Mouse (Mus musculus): ENCODE measurements at regions not wholly inside any gene's neighbourhood (a gene's known extent, or its start where the extent isn't known, plus 50 kb on each side); places are given as distances from the start of the nearest gene placed in this dataset.

DNA sequence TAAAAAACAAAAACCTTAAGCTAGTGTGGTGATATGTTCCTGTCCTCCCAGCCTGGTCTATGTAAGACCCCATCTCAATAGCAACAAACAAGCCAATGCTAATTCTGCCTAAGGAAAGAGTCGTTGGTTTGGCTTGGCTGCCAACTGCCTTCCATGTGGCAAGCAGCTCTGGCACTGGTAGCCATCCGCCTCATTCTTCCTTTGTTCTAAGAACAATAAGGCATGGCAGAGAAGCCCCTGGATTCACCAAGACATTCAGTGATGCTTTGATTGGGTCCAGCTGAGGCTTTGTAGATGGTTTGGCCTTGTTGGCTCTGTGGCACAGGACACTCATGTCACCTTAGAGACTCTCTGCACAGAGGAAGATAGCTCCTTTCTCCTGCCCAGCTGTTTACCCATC lies 139.9 kb upstream of the Irx5 start:
- Histone ChIP-seq H3K4me1 (replicated peaks; ENCODE audit: control insufficient read depth, insufficient read depth, low read length) (no peaks in the 10 kb centered on the region), H3K4me3 (replicated peaks; ENCODE audit: low read length) (no peak overlapping the region), H3K36me3 (replicated peaks; ENCODE audit: control insufficient read depth, insufficient read depth) (no peaks in the 10 kb centered on the region), H3K4me2 (replicated peaks) (no peak overlapping the region), H3K27ac (no peak overlapping the region), H3K27me3 (ENCODE audit: control insufficient read depth, insufficient read depth, low read length) (no peaks in the 10 kb centered on the region), H3K9ac (no peak overlapping the region), H3K9me3 (ENCODE audit: control insufficient read depth, low read length) (no peaks in the 10 kb centered on the region)
- DNase-seq (ENCODE audit: low spot score) (no peak), ATAC-seq (ENCODE audit: low FRiP score) (no peak)
- 58% methylated on average over 2 of the region's 2 CpGs for WGBS

DNA sequence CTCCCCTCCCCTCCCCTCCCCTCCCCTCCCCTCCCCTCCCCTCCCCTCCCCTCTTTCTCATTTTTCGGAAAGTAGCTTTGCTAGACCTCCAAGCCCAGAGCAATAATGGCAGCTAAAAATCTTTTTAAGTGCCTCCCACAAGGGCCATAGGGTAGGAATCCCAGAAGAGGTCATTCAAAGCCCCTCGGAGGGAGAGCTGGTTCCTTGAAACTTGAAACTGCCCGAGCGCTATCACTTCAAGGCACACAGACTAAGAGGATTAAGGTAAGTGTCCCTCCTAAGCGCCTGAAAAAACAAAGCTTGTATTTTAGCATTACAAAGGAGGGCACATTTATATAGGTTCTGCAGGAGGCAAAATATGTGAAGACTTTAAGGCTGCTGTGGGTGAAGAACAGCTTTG lies 141.2 kb upstream of the Irx5 start:
- DNase-seq (ENCODE audit: low spot score) (no peak), ATAC-seq (ENCODE audit: low FRiP score) (no peak)
- H3K4me1 ChIP-seq (replicated peaks; ENCODE audit: control insufficient read depth, insufficient read depth, low read length), result no peaks in the 10 kb centered on the region
- no peak overlapping the region for H3K27ac ChIP-seq
- no peak overlapping the region for H3K9ac ChIP-seq
- no peaks in the 10 kb centered on the region for H3K27me3 ChIP-seq (ENCODE audit: control insufficient read depth, insufficient read depth, low read length)
- H3K36me3 ChIP-seq (replicated peaks; ENCODE audit: control insufficient read depth, insufficient read depth), result no peaks in the 10 kb centered on the region
- no peak overlapping the region for H3K4me3 ChIP-seq (replicated peaks; ENCODE audit: low read length)
- H3K9me3 ChIP-seq (ENCODE audit: control insufficient read depth, low read length), result no peaks in the 10 kb centered on the region
- H3K4me2 ChIP-seq (replicated peaks), result no peak overlapping the region
- WGBS, result 17% methylated on average over 4 of the region's 5 CpGs

DNA sequence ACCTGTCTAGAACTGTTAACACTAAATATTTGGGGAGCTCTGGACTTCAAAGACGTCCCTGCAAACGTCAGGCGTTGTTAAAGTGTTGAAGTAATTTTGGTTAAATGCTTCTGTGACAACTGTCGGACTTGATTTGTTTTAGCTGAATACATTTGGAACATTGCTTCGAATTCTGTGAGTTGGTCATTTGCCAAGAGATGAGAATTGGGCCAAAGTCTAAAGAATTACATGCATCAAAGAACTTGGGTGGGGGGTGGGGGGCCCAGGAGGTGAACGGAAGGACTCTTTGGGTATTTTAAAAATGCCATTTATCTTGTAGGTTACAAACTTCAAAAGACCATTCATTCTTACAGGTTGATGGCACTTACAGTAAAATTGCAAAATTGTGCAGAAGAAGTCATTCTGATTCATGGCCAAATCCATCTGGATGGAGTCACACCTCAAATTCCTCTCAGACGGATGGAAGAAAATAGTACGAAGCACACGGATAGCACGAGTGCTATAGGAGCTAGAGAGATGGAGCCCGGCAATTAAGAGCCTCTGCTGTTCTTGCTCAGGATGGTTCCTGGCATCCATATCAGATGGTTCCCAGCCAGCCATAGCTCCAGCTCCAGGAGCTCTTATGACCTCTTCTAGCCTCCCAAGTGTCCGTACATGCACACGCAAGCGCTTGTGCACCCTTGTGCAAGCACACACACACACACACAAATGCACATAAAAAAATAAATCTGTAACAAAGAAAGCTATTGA lies 144.5 kb upstream of the Irx5 start:
- no peaks in the 10 kb centered on the region for H3K36me3 ChIP-seq (replicated peaks; ENCODE audit: control insufficient read depth, insufficient read depth)
- WGBS, result 81% methylated on average over 14 of the region's 14 CpGs
- H3K27ac ChIP-seq, result no peak overlapping the region
- no peak for DNase-seq (ENCODE audit: low spot score)
- no peak overlapping the region for H3K9ac ChIP-seq
- no peak for ATAC-seq (ENCODE audit: low FRiP score)
- H3K27me3 ChIP-seq (ENCODE audit: control insufficient read depth, insufficient read depth, low read length), result no peaks in the 10 kb centered on the region
- H3K4me1 ChIP-seq (replicated peaks; ENCODE audit: control insufficient read depth, insufficient read depth, low read length), result no peaks in the 10 kb centered on the region
- no peak overlapping the region for H3K4me2 ChIP-seq (replicated peaks)
- H3K4me3 ChIP-seq (replicated peaks; ENCODE audit: low read length), result no peak overlapping the region
- no peaks in the 10 kb centered on the region for H3K9me3 ChIP-seq (ENCODE audit: control insufficient read depth, low read length)

DNA sequence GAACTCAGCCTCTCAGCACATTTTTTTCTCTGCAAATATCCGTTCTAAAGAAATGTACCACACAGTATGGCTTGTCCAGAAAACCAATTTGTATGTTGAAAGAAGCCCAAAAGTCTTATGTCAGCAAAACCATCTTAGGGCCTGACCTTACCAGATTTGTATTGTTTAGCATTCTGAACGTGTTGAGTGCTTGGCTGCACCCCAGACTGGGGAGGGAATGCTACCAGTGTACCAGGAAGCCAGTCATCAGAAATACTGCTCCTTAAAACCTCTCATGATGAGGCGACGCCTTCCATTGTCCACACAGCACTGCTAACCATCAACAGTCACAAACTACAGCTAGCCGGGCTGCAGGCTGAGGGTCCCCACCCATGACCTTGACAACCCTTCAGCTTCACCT lies 148.3 kb upstream of the Irx5 start:
- no peaks in the 10 kb centered on the region for H3K9me3 ChIP-seq (ENCODE audit: control insufficient read depth, low read length)
- no peaks in the 10 kb centered on the region for H3K36me3 ChIP-seq (replicated peaks; ENCODE audit: control insufficient read depth, insufficient read depth)
- H3K9ac ChIP-seq, result no peak overlapping the region
- no peak overlapping the region for H3K4me3 ChIP-seq (replicated peaks; ENCODE audit: low read length)
- WGBS, result 72% methylated on average over 5 of the region's 5 CpGs
- no peak overlapping the region for H3K4me2 ChIP-seq (replicated peaks)
- no peak overlapping the region for H3K27ac ChIP-seq
- ATAC-seq (ENCODE audit: low FRiP score) (no peak), DNase-seq (ENCODE audit: low spot score) (no peak)
- H3K4me1 ChIP-seq (replicated peaks; ENCODE audit: control insufficient read depth, insufficient read depth, low read length), result no peaks in the 10 kb centered on the region
- no peaks in the 10 kb centered on the region for H3K27me3 ChIP-seq (ENCODE audit: control insufficient read depth, insufficient read depth, low read length)

DNA sequence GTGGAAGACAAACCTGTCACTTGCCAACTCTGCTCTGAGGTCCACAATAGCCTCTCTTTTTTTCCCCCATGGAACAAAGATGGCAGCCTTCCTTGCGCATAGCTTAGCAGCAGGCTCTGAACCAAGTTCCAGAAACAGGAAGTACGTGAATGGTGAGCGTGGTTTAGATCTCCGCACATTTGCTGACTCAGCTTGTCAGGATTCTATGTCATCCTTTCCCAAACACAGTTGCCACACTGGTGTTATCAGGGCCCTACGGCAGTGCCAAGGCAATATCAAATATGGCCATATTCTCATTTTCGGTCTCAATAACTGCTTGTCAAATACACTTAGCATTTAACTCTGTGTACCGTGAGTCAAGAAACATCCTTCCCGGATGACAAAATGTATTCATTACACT lies 161.8 kb upstream of the Irx5 start:
- DNase-seq (ENCODE audit: low spot score) (no peak), ATAC-seq (ENCODE audit: low FRiP score) (no peak)
- Histone ChIP-seq H3K27ac (no peak overlapping the region), H3K4me2 (replicated peaks) (no peak overlapping the region), H3K27me3 (ENCODE audit: control insufficient read depth, insufficient read depth, low read length) (no peaks in the 10 kb centered on the region), H3K9me3 (ENCODE audit: control insufficient read depth, low read length) (no peaks in the 10 kb centered on the region), H3K4me3 (replicated peaks; ENCODE audit: low read length) (no peak overlapping the region), H3K9ac (no peak overlapping the region), H3K4me1 (replicated peaks; ENCODE audit: control insufficient read depth, insufficient read depth, low read length) (no peaks in the 10 kb centered on the region), H3K36me3 (replicated peaks; ENCODE audit: control insufficient read depth, insufficient read depth) (no peaks in the 10 kb centered on the region)
- 95% methylated on average over 8 of the region's 8 CpGs for WGBS

DNA sequence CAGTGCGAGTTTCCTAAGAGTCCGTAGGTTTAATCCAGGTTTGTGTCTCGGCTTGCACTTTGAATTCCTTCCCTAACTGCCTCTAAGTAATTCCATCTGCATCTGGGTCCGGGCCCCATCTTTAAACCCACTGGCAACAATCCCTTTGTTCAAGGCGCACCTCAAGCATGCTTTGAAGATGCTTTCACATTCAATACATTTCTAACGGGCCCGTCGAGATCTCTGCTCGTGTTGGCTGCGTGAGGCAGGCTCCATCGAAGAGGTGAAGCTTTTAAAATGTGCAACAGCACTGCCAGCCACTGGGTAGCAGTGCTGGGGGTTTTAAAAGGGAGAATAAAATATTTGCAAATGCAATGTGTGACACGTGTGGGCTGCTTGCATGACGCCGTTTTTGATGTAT lies 163.4 kb upstream of the Irx5 start:
- no peaks in the 10 kb centered on the region for H3K4me1 ChIP-seq (replicated peaks; ENCODE audit: control insufficient read depth, insufficient read depth, low read length)
- DNase-seq (ENCODE audit: low spot score) (no peak), ATAC-seq (ENCODE audit: low FRiP score) (no peak)
- no peaks in the 10 kb centered on the region for H3K9me3 ChIP-seq (ENCODE audit: control insufficient read depth, low read length)
- no peak overlapping the region for H3K4me3 ChIP-seq (replicated peaks; ENCODE audit: low read length)
- H3K9ac ChIP-seq, result no peak overlapping the region
- 75% methylated on average over 14 of the region's 14 CpGs for WGBS
- H3K27ac ChIP-seq, result no peak overlapping the region
- H3K4me2 ChIP-seq (replicated peaks), result no peak overlapping the region
- H3K36me3 ChIP-seq (replicated peaks; ENCODE audit: control insufficient read depth, insufficient read depth), result no peaks in the 10 kb centered on the region
- H3K27me3 ChIP-seq (ENCODE audit: control insufficient read depth, insufficient read depth, low read length), result no peaks in the 10 kb centered on the region

DNA sequence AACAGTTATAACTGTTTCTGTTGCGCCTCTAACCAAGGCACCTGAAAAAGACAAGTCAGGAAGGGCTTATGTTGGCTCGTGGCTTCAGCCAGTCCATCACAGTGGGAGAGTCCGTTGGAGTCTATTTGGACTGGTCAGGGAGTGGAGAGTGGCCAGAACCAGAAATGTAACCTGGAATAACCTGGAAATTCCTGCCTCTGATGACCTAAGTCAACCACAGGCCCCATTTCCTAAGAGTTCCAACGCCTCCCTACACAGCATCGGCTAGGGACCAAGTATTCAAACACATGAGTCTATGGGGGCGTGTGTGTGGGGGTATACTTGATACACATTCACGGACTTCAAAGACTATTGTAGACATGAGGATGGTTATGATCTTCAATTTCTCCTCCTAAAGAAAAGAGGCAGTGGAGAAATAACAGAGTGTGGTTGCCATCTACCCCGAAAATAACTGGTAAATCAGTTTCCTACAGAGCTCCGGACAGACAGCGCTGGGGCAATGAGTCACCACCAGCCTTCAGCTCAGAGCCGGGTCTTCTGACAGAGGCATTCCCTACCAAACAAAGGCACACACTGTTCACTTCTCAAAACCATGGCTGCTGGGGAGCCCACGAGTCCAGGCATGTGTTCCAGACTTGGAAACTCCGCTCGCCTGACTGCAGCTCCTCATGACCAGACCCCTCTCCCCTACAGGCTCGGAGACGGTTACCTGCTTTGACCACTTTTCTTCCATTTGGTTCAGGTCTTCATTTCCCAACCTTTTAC lies 167.0 kb upstream of the Irx5 start:
- H3K4me3 ChIP-seq (replicated peaks; ENCODE audit: low read length), result no peak overlapping the region
- H3K4me1 ChIP-seq (replicated peaks; ENCODE audit: control insufficient read depth, insufficient read depth, low read length), result no peaks in the 10 kb centered on the region
- DNase-seq (ENCODE audit: low spot score), result no peak
- H3K36me3 ChIP-seq (replicated peaks; ENCODE audit: control insufficient read depth, insufficient read depth), result no peaks in the 10 kb centered on the region
- H3K9ac ChIP-seq, result no peak overlapping the region
- H3K27me3 ChIP-seq (ENCODE audit: control insufficient read depth, insufficient read depth, low read length), result no peaks in the 10 kb centered on the region
- 92% methylated on average over 16 of the region's 16 CpGs for WGBS
- H3K9me3 ChIP-seq (ENCODE audit: control insufficient read depth, low read length), result 0 out of 2 replicates have a peak, but pooled peaks cover 14% of the 10 kb centered on the region
- no peak overlapping the region for H3K4me2 ChIP-seq (replicated peaks)
- no peak for ATAC-seq (ENCODE audit: low FRiP score)
- no peak overlapping the region for H3K27ac ChIP-seq

DNA sequence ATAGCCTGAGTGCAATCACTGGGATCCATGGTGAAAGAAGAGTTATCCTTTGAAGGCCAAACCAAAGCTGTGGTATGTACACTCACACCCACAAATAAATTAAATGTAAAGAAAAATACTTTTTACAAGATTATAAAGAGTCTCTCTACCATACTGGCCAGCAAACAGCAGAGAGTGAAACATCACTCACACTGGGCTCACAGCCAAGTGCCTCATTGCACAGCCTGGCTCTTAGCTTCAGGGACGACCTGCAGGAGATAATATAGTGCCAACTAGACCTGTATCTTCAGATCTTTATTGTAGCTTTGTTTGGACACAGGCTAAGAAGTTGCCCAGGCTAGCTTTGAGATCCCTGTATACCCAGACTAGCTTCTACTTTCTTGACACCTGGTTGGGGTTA lies 174.1 kb upstream of the Irx5 start:
- no peaks in the 10 kb centered on the region for H3K36me3 ChIP-seq (replicated peaks; ENCODE audit: control insufficient read depth, insufficient read depth)
- peak; percentile 27 for DNase-seq (ENCODE audit: low spot score)
- no peak overlapping the region for H3K4me2 ChIP-seq (replicated peaks)
- H3K4me3 ChIP-seq (replicated peaks; ENCODE audit: low read length), result no peak overlapping the region
- H3K9ac ChIP-seq, result no peak overlapping the region
- WGBS, result 41% methylated on average over 1 of the region's 1 CpGs
- H3K9me3 ChIP-seq (ENCODE audit: control insufficient read depth, low read length), result 0 out of 2 replicates have a peak, but pooled peaks cover 14% of the 10 kb centered on the region
- H3K27me3 ChIP-seq (ENCODE audit: control insufficient read depth, insufficient read depth, low read length), result no peaks in the 10 kb centered on the region
- no peak for ATAC-seq (ENCODE audit: low FRiP score)
- no peaks in the 10 kb centered on the region for H3K4me1 ChIP-seq (replicated peaks; ENCODE audit: control insufficient read depth, insufficient read depth, low read length)
- H3K27ac ChIP-seq, result no peak overlapping the region

DNA sequence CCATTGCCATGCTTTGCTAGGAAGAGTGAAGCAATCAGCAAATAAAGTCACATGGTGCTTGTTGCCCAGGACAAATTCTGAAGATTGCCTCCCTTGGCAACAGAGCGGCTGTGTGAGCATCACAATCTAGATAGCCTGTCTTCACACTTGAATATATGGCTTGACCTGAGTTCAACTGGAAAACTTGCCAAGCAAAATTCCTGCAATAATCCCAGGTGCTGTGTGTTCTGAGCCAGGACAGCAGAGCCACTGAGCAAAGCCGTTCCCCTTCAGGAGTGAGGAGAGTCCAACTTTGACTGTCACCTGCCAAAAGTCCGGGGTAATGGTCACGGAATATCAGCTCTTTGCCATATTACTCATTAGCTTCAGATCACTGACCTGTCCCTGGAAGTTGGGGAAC lies 176.8 kb upstream of the Irx5 start:
- Histone ChIP-seq H3K9ac (no peak overlapping the region), H3K4me2 (replicated peaks) (no peak overlapping the region), H3K4me1 (replicated peaks; ENCODE audit: control insufficient read depth, insufficient read depth, low read length) (no peaks in the 10 kb centered on the region), H3K36me3 (replicated peaks; ENCODE audit: control insufficient read depth, insufficient read depth) (no peaks in the 10 kb centered on the region), H3K27me3 (ENCODE audit: control insufficient read depth, insufficient read depth, low read length) (no peaks in the 10 kb centered on the region), H3K4me3 (replicated peaks; ENCODE audit: low read length) (no peak overlapping the region), H3K27ac (no peak overlapping the region), H3K9me3 (ENCODE audit: control insufficient read depth, low read length) (no peaks in the 10 kb centered on the region)
- ATAC-seq (ENCODE audit: low FRiP score), result no peak
- DNase-seq (ENCODE audit: low spot score), result no peak
- 88% methylated on average over 4 of the region's 4 CpGs for WGBS

Data from hindbrain, embryonic 14.5 days (tissue).